Mouse (Mus musculus) kidney, embryonic 16.5 days (tissue): ENCODE results near the gene Maats1. TPM values are rescaled to one million over a fixed set of nuclear protein-coding genes. Genes with fewer than 3 reads are reported as not detected.

Experiments used
- ATAC-seq: fragments of 200-750 bp; cut with Nextera tagmentation; 2 replicates; pipeline ENCODE4 v1.8.0; 2017; ENCODE audit warnings: moderate TSS enrichment; ENCODE audit not compliant: low FRiP score, low TSS enrichment
- H3K27ac ChIP-seq: fragments of 300-500 bp; sonication (generic); 2 replicates; pipeline ENCODE4 v1.5.1; 2014; ENCODE audit warnings: low read length
- H3K27me3 ChIP-seq: fragments of 300-500 bp; sonication (generic); 2 replicates; pipeline ENCODE4 v1.6.1; 2014; ENCODE audit warnings: low read length, control low read depth, mixed read lengths; ENCODE audit not compliant: insufficient read depth
- H3K36me3 ChIP-seq: fragments of 300-500 bp; sonication (generic); 2 replicates; pipeline ENCODE4 v1.6.1; 2014; ENCODE audit warnings: low read length, control low read depth, mixed read lengths; ENCODE audit not compliant: insufficient read depth
- H3K4me1 ChIP-seq: fragments of 300-500 bp; sonication (generic); 2 replicates; pipeline ENCODE4 v1.6.1; 2014; ENCODE audit warnings: low read length, control low read depth, mixed read lengths; ENCODE audit not compliant: insufficient read depth
- H3K4me2 ChIP-seq: fragments of 300-500 bp; sonication (generic); replicated peaks from 2 replicates; pipeline ENCODE4 v1.6.1; 2014; ENCODE audit warnings: low read depth, low read length
- H3K4me3 ChIP-seq: fragments of 300-500 bp; sonication (generic); 2 replicates; pipeline ENCODE4 v1.5.1; 2014; ENCODE audit warnings: mild to moderate bottlenecking, low read length
- H3K9ac ChIP-seq: fragments of 300-500 bp; sonication (generic); replicated peaks from 2 replicates; pipeline ENCODE4 v1.6.1; 2014; ENCODE audit warnings: low read length
- H3K9me3 ChIP-seq: fragments of 300-500 bp; sonication (generic); 2 replicates; pipeline ENCODE4 v1.6.1; 2016; ENCODE audit warnings: low read length, control low read depth
- WGBS: fragments of 180-500 bp; shearing (Covaris S2); extraction: QIAGEN DNeasy Blood & Tissue Kit; methylation state at CpG from one replicate; pipeline ENCODE4 v1.1.7; 2014; 5-methylcytosine and 5-hydroxymethylcytosine counted together
- polyA plus RNA-seq: library from polyadenylated mRNA; unstranded; fragments of >200 nt; fragmentation: Nextera tagmentation; extraction: Ambion mirVana; gene quantifications from 2 replicates; pipeline ENCODE4 v1.2.1, GENCODE M21; 2015

Maats1 gene
- polyA plus RNA-seq, 1 experiment from 2014 or later = 0.26 TPM

DNA sequence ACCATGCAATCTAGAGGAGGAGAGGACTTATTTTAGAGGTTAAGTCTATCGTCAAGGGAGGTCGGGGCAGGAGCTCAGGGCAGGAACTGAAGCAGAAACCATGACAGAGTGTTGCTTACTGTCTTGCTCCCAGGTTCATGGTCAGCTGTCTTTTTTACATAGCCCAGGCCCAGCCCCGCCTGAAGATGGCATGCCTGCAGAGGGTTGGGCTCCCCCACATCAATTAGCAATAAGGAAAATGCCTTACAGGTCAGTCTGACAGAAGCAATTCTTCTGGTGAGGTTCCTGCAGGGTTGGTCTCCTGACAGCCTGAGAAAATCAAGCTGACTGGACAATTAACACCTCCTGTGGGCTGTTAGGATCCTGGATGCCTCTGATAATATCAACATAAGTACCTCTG is 70.3 kb downstream of the Maats1 start:
- Histone ChIP-seq H3K4me2 (no peak overlapping the region), H3K4me1 (no peaks in the 10 kb centered on the region), H3K27me3 (no peaks in the 10 kb centered on the region), H3K27ac (no peak overlapping the region), H3K36me3 (no peaks in the 10 kb centered on the region), H3K9me3 (no peaks in the 10 kb centered on the region), H3K4me3 (no peak overlapping the region), H3K9ac (no peak overlapping the region)
- WGBS = 37% methylated on average over 3 of the region's 3 CpGs
- no peak for ATAC-seq

DNA sequence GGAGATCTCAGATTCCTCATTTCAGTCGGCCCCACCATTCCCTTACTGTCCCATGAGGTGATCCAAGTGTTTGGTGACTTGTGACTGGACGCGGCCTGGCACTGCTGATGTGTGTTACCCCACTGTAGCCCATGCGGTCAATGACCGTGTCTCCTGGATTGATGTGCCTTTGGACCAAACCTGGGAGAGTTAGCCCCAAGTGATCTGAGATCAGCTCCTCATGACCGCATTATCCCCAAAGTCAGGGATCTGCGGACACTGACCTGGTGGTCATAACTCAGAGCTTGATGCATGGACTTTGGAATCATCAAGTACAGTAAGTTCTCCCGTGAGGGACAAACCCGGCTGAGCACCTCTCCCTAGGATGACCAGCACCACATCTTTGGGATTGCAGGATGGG is 86.0 kb downstream of the Maats1 start:
- Histone ChIP-seq H3K4me1 (no peaks in the 10 kb centered on the region), H3K9ac (no peak overlapping the region), H3K4me3 (no peak overlapping the region), H3K4me2 (no peak overlapping the region), H3K9me3 (no peaks in the 10 kb centered on the region), H3K27me3 (no peaks in the 10 kb centered on the region), H3K36me3 (no peaks in the 10 kb centered on the region), H3K27ac (no peak overlapping the region)
- 88% methylated on average over 9 of the region's 9 CpGs for WGBS
- ATAC-seq = no peak

DNA sequence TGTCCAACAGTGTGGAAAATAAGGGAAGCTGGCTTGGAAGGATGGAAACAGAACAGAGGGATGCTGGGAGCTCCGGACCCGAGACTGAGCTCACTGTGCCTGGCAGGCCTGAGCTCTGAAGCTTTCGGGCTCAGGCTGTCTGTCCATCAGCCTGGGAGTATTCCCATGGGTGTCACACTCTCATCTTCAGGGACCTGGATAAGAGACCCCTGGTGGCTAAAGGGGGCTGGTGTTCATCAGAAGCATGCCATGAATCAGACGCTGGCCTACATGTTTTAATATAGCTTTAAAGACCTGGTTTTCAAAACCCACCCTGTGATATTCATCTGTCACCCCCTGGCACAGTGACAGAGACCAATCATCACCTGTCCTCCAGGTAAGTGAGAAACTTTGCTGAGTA is 86.8 kb downstream of the Maats1 start:
- no peak overlapping the region for H3K4me2 ChIP-seq
- WGBS = 83% methylated on average over 4 of the region's 4 CpGs
- ATAC-seq = no peak

DNA sequence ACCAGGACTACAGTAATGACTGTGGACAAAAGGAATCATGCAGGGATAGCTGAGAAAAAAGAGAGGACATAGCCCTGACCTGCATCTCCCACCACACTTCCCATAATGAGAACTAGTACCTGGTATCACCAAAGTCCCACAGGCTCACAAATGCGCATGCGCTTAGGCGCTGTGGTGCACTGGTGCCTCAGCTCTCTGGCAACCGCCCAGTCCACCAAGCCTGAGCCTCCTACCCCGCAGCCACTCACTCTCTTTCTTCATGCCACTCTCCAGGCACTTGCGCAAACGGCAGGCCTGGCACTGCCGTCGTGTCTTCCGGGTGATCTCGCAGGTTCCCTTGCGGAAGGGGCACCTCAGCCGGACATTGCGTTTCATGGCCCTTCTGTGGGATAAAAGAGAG is 87.9 kb downstream of the Maats1 start:
- Histone ChIP-seq H3K9ac (no peak overlapping the region), H3K4me1 (0 out of 2 replicates have a peak, but pooled peaks cover 2% of the 10 kb centered on the region), H3K9me3 (no peaks in the 10 kb centered on the region), H3K4me2 (no peak overlapping the region), H3K4me3 (no peak overlapping the region), H3K36me3 (no peaks in the 10 kb centered on the region), H3K27me3 (no peaks in the 10 kb centered on the region), H3K27ac (no peak overlapping the region)
- no peak for ATAC-seq
- WGBS = 86% methylated on average over 14 of the region's 14 CpGs

More for the DNA sequence above, 86.8 kb downstream of the Maats1 start:
- Histone ChIP-seq H3K4me3 (no peak overlapping the region), H3K9ac (no peak overlapping the region), H3K4me1 (no peaks in the 10 kb centered on the region), H3K27ac (no peak overlapping the region), H3K27me3 (no peaks in the 10 kb centered on the region), H3K36me3 (no peaks in the 10 kb centered on the region), H3K9me3 (no peaks in the 10 kb centered on the region)

DNA sequence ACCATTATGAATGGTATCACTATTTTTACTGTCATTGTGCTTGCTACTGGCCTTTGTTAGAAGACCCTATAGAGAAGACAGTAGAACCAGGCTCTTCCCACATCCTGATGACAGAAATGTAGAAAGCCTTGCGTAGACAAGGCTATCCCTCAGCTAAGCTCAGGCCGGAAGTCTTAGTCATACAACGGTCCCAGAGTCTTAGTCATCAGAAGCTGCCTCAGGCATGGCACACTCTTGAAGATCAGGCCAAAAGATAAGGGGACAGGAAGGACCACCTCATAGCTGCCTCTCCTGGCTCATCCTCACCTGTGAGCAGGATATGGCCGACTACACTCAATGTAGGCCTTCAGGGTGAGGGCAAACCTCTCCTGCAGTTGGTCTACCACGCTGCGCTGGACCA is 91.5 kb downstream of the Maats1 start:
- peaks cover 10% of the 10 kb centered on the region; the same call in 1 of the 2 replicates for H3K4me1 ChIP-seq
- no peak for ATAC-seq
- H3K4me2 ChIP-seq = no peak overlapping the region
- no peaks in the 10 kb centered on the region for H3K9me3 ChIP-seq
- H3K4me3 ChIP-seq = no peak overlapping the region
- no peak overlapping the region for H3K27ac ChIP-seq
- H3K27me3 ChIP-seq = no peaks in the 10 kb centered on the region
- no peak overlapping the region for H3K9ac ChIP-seq
- H3K36me3 ChIP-seq = 0 out of 2 replicates have a peak, but pooled peaks cover 2% of the 10 kb centered on the region
- WGBS = 96% methylated on average over 6 of the region's 6 CpGs

DNA sequence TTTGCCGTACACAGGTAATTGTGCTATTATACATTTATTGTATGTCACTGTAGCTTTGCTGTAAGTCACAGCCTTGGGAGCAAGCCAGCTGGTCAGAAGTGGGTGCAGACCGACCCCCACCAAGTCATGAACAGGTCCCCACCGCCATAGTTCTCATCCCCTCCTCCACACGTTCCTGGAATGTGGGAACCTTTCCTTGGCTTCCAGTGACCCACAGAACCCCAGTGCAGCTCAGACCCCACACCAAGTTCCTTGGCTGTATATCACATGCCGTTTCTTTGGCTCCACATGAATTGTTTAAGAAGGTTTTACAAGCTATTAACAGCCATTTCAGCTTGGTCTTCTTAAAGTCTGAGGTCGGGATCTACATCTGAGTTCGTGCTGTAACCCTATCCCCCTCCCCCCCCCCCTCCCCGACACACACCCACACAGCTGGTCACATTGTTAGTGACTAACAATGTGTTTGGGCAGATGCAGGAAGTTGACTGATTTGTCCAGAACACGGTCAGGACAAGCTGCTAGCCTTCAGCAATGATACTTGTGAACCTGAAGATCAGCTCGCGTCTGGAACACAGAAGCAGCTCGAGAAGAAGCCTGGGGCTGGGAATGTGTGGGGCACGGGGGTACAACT is 93.5 kb downstream of the Maats1 start:
- Histone ChIP-seq H3K27me3 (no peaks in the 10 kb centered on the region), H3K4me1 (peaks cover 10% of the 10 kb centered on the region; the same call in 1 of the 2 replicates), H3K9me3 (no peaks in the 10 kb centered on the region), H3K27ac (no peak overlapping the region), H3K9ac (no peak overlapping the region), H3K36me3 (0 out of 2 replicates have a peak, but pooled peaks cover 4% of the 10 kb centered on the region), H3K4me2 (peak overlapping the region; percentile 41), H3K4me3 (no peak overlapping the region)
- 11% methylated on average over 13 of the region's 13 CpGs for WGBS
- peak; percentile 74 for ATAC-seq

Other genes starting within 250 kb of the Maats1 start
- gene Nr1i2, start 47.3 kb downstream of the Maats1 start, polyA plus RNA-seq = 0.39 and 0.46 TPM in 2 replicates
- gene Cox17, start 4.8 kb upstream of the Maats1 start, polyA plus RNA-seq = 147 and 149 TPM in 2 replicates
- not detected in 2 replicates for gene Gm21987, start 4.9 kb upstream of the Maats1 start, polyA plus RNA-seq
- 0.54 and 6.7 TPM in 2 replicates for gene Popdc2, start 20.1 kb upstream of the Maats1 start, polyA plus RNA-seq
- 9.4 and 10.0 TPM in 2 replicates for gene Pla1a, start 91.0 kb upstream of the Maats1 start, polyA plus RNA-seq
- gene Adprh, start 110.6 kb upstream of the Maats1 start, polyA plus RNA-seq = 94.3 and 102 TPM in 2 replicates
- gene Cd80, start 113.4 kb upstream of the Maats1 start, polyA plus RNA-seq = 0.32 and 0.41 TPM in 2 replicates
- 29.7 and 34.4 TPM in 2 replicates for gene Timmdc1, start 180.5 kb upstream of the Maats1 start, polyA plus RNA-seq
- gene Poglut1, start 208.1 kb upstream of the Maats1 start, polyA plus RNA-seq = 62.2 and 62.9 TPM in 2 replicates
- gene Tmem39a, start 216.6 kb upstream of the Maats1 start, polyA plus RNA-seq = 133 and 139 TPM in 2 replicates